Mouse (Mus musculus) myocyte (in vitro differentiated cells): ENCODE data around the gene Fam163a.

ENCODE experiments used
- CEBPB ChIP-seq: IDR thresholded peaks from 2 replicates; pipeline ENCODE4 v1.6.1; 2011; ENCODE audit warnings: mild to moderate bottlenecking, moderate library complexity; ENCODE audit not compliant: poor library complexity, insufficient read depth, severe bottlenecking
- MYOG ChIP-seq, 3 experiments: IDR thresholded peaks; one replicate each; pipeline ENCODE4 v1.6.1; 2011; ENCODE audit warnings: control low read depth in 2 of 3, low read depth in 2 of 3, mild to moderate bottlenecking in 2 of 3; ENCODE audit not compliant: insufficient read length in 2 of 3, control insufficient read depth in 1 of 3, insufficient read depth in 1 of 3
- POLR2A ChIP-seq: IDR thresholded peaks from one replicate; pipeline ENCODE4 v1.6.1; 2011; ENCODE audit warnings: low read depth, mild to moderate bottlenecking, control low read depth, moderate library complexity; ENCODE audit not compliant: insufficient read length
- POLR2AphosphoS2 ChIP-seq: IDR thresholded peaks from one replicate; pipeline ENCODE4 v1.6.1; 2011; ENCODE audit warnings: low read depth, control low read depth; ENCODE audit not compliant: insufficient read length
- REST ChIP-seq: IDR thresholded peaks from one replicate; pipeline ENCODE4 v1.6.1; 2011; ENCODE audit warnings: mild to moderate bottlenecking, control low read depth, moderate library complexity; ENCODE audit not compliant: insufficient read depth, insufficient read length
- SRF ChIP-seq: IDR thresholded peaks from one replicate; pipeline ENCODE4 v1.6.1; 2011; ENCODE audit warnings: low read depth; ENCODE audit not compliant: control insufficient read depth, insufficient read length
- TCF12 ChIP-seq: IDR thresholded peaks from one replicate; pipeline ENCODE4 v1.6.1; 2011; ENCODE audit warnings: mild to moderate bottlenecking, control low read depth; ENCODE audit not compliant: poor library complexity, insufficient read depth, severe bottlenecking
- TCF3 ChIP-seq: IDR thresholded peaks from one replicate; pipeline ENCODE4 v1.6.1; 2011; ENCODE audit warnings: low read depth, control low read depth; ENCODE audit not compliant: insufficient read length

DNA sequence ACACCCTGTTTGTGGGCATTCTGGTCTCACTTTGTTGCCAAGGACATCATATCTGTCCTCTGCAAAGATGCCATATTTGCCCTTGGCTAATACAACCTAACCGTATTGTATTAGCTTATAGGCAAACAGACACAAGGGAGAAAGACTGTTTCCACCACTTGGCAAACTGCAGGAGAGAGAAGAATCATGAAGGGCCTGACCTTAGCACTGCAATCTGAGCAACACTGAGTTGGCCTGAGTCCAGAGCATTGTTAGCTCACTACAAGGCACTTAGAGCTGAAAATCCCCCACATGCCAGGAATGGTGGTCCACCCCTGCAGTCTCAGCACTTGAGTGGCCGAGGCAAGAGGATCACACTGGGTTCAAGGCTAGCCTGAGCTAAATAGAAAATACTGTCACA is 13.7 kb upstream of the Fam163a start:
- no peak for TF ChIP-seq REST
- no peak for TF ChIP-seq TCF12
- no peak for TF ChIP-seq TCF3
- TF ChIP-seq MYOG (IDR thresholded peaks at IDR 0.05; ENCODE audit: control insufficient read depth in 1 of 3, insufficient read depth in 1 of 3, insufficient read length in 2 of 3, low read depth in 2 of 3), result no peak
- TF ChIP-seq POLR2A, result no peak
- TF ChIP-seq POLR2AphosphoS2, result no peak
- no peak for TF ChIP-seq SRF
- TF ChIP-seq CEBPB, result no peak
